Mouse (Mus musculus) bone marrow macrophage, adult 2 months (primary cell): ENCODE results near the gene Yif1a.

Experiments
- CTCF ChIP-seq: IDR thresholded peaks from 2 replicates; pipeline ENCODE4 v1.5.1; 2012; ENCODE audit warnings: low read depth, mild to moderate bottlenecking, low read length, moderate library complexity
- POLR2A ChIP-seq: IDR thresholded peaks from 2 replicates; pipeline ENCODE4 v1.6.1; 2012; ENCODE audit warnings: mild to moderate bottlenecking, low read depth, low read length, borderline replicate concordance

DNA sequence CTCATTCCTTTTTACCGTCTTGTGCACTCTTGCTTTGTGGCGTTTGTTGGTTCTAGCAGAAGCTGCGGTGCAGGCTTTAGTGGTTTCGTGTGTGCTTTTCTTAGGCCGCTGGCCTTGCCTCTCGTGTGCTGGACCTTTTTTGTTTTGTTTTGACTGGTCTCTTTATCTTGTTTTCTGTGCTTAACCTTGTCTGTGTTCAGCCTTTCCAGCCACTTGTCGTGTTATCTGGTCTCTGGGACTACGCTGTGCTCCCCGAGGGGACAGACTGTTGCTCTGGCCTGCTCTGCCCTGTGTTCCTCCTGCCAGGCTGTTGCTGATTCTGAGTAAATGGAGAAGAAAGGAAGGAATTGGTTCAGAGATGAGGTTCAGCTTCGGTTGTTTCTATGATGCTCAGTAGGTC, 34.2 kb downstream of the Yif1a start:
- TF ChIP-seq CTCF, result no peak
- no peak for TF ChIP-seq POLR2A
